Comparison of ENCODE assay signal across 12 mouse cellular contexts in genomic region chr19:59467016-59467412, GRCm38 (mm10). TPM values are rescaled to one million over a fixed set of nuclear protein-coding genes. Genes with fewer than 3 reads are reported as not detected.
DNase-seq lines count a peak whose midpoint lies in the region; ATAC-seq and TF ChIP-seq lines count a peak whose summit lies in the region.
"Had no signal": no experiment of that assay in that cellular context is flagged by ENCODE, and none has a peak within 500 bp of the region (broad histone marks: within the 10 kb centered on the region; RNA-seq: fewer than 3 reads in every experiment).

No protein-coding gene starts in this region.

- ATAC-seq in limb, embryonic 13.5 days (ENCODE audit: low FRiP score, low read depth) = no peak
- no peak for ATAC-seq in intestine, embryonic 15.5 days
- ATAC-seq: liver, embryonic 12.5 days had no signal

- H3K9me3 ChIP-seq in limb, embryonic 13.5 days = no peaks in the 10 kb centered on the region
- no peaks in the 10 kb centered on the region for H3K9me3 ChIP-seq in intestine, embryonic 15.5 days
- H3K9me3 ChIP-seq: G1E; heart, embryonic 12.5 days; liver, embryonic 12.5 days had no signal

- H3K4me2 ChIP-seq in limb, embryonic 13.5 days (replicated peaks) = peak overlapping the region; percentile 49
- H3K4me2 ChIP-seq in intestine, embryonic 15.5 days (replicated peaks) = no peak overlapping the region
- H3K4me2 ChIP-seq: liver, embryonic 12.5 days had no signal

- H3K9ac ChIP-seq in limb, embryonic 13.5 days = no peak overlapping the region
- H3K9ac ChIP-seq in intestine, embryonic 15.5 days = no peak overlapping the region
- H3K9ac ChIP-seq: heart, embryonic 12.5 days; liver, embryonic 12.5 days had no signal

- DNase-seq in layer of hippocampus, adult 2 months (ENCODE audit: low spot score in 2 of 2) = no peak
- DNase-seq in layer of hippocampus, postnatal 14 days (ENCODE audit: low spot score in 2 of 2) = no peak
- DNase-seq in retina, postnatal 1 day = peak; percentile 47
- DNase-seq in cerebellum, adult 11-12 months = no peak
- DNase-seq: thymus, postnatal 25 days had no signal

- peaks cover 100% of the 10 kb centered on the region for H3K27me3 ChIP-seq in limb, embryonic 13.5 days
- peaks cover 96% of the 10 kb centered on the region for H3K27me3 ChIP-seq in intestine, embryonic 15.5 days (replicated peaks)

- no peak for TF ChIP-seq POLR2A in embryonic fibroblast, embryonic 13.5 days (IDR thresholded peaks at IDR 0.05; ENCODE audit: low read depth, low read length)

- no peaks in the 10 kb centered on the region for H3K36me3 ChIP-seq in limb, embryonic 13.5 days
- no peaks in the 10 kb centered on the region for H3K36me3 ChIP-seq in intestine, embryonic 15.5 days
- H3K36me3 ChIP-seq: G1E; heart, embryonic 12.5 days; liver, embryonic 12.5 days had no signal

- no peak for TF ChIP-seq CTCF in layer of hippocampus, adult 2 months (conservative IDR thresholded peaks at IDR 0.05)
- TF ChIP-seq CTCF in embryonic fibroblast, embryonic 13.5 days (IDR thresholded peaks at IDR 0.05; ENCODE audit: borderline replicate concordance, insufficient read depth, low read length) = no peak

- 3% methylated on average over 19 of the region's 19 CpGs for WGBS in limb, embryonic 13.5 days
- under 1% methylated on average over 19 of the region's 19 CpGs for WGBS in intestine, embryonic 15.5 days

- peak overlapping the region; percentile 52 for H3K4me3 ChIP-seq in layer of hippocampus, adult 2 months
- no peak overlapping the region for H3K4me3 ChIP-seq in embryonic fibroblast, embryonic 13.5 days (ENCODE audit: insufficient read depth, low read length)
- H3K4me3 ChIP-seq in limb, embryonic 13.5 days = peak overlapping the region; percentile 19; the same call in 1 of the 2 replicates
- H3K4me3 ChIP-seq in intestine, embryonic 15.5 days (replicated peaks) = no peak overlapping the region
- H3K4me3 ChIP-seq: heart, embryonic 12.5 days; liver, embryonic 12.5 days had no signal

- H3K27ac ChIP-seq in layer of hippocampus, adult 2 months = peak overlapping the region; percentile 98
- H3K27ac ChIP-seq in embryonic fibroblast, embryonic 13.5 days (ENCODE audit: insufficient read depth, low read length) = peak overlapping the region; percentile 50
- 0 out of 2 replicates have a peak overlapping the region, but pooled peaks have one; percentile 49 for H3K27ac ChIP-seq in limb, embryonic 13.5 days
- H3K27ac ChIP-seq in intestine, embryonic 15.5 days = no peak overlapping the region
- H3K27ac ChIP-seq: liver, embryonic 12.5 days had no signal

- H3K4me1 ChIP-seq in embryonic fibroblast, embryonic 13.5 days (ENCODE audit: control insufficient read depth, insufficient read depth, low read length) = peaks cover 6% of the 10 kb centered on the region; the same call in 1 of the 2 replicates
- peaks cover 34% of the 10 kb centered on the region for H3K4me1 ChIP-seq in limb, embryonic 13.5 days
- peaks cover 10% of the 10 kb centered on the region for H3K4me1 ChIP-seq in intestine, embryonic 15.5 days (replicated peaks)
- H3K4me1 ChIP-seq: liver, embryonic 12.5 days had no signal

RNA-seq across cellular contexts. Expression of gene Emx2, which starts 8.8 kb away (rescaled TPM):
- total RNA-seq in layer of hippocampus, adult 2 months (2021) = 10 to 100 TPM; 26.6 to 29.8 TPM
- total RNA-seq in layer of hippocampus, postnatal 14 days (2021) = 10 to 100 TPM; 22.5 to 24.7 TPM
- 16.6 and 20.5 TPM in 2 replicates for polyA plus RNA-seq in embryonic fibroblast, embryonic 13.5 days (2011; ENCODE audit: insufficient read length, low read depth, missing spikeins)
- 18.7 and 18.9 TPM in 2 replicates for polyA plus RNA-seq in limb, embryonic 13.5 days (2015; fragmentation: Nextera tagmentation; extraction: Ambion mirVana)
- polyA plus RNA-seq in intestine, embryonic 15.5 days (2015; fragmentation: Nextera tagmentation; extraction: Ambion mirVana) = 0.10 and 0.43 TPM in 2 replicates
- polyA plus RNA-seq: G1E; heart, embryonic 12.5 days; spleen, adult 2 months had no signal

Comparison
In these comparisons a context has a peak if more than half of its experiments do, and no peak if none do; other contexts are left out.
1. H3K4me3 ChIP-seq: peak in layer of hippocampus, adult 2 months (single experiment) and limb, embryonic 13.5 days (single experiment); none in embryonic fibroblast, embryonic 13.5 days (single experiment) and intestine, embryonic 15.5 days (single experiment).
2. RNA of gene Emx2, which starts 8.8 kb away (polyA plus RNA-seq): 16.6 to 20.5 TPM in embryonic fibroblast, embryonic 13.5 days and 18.7 to 18.9 TPM in limb, embryonic 13.5 days; 0.10 to 0.43 TPM in intestine, embryonic 15.5 days; every median in the first group is over 10 times any median in the second.